Mouse (Mus musculus) MN1 (cell line): ENCODE results near the gene Snta1.

Experiments
- DNase-seq: peaks from one replicate; pipeline ENCODE4 v3.0.0-alpha.2; 2016; ENCODE audit warnings: low spot score

Gene Snta1

GRCm38 (mm10) chr2:154407643-154408445, at the start of gene Snta1:
Gene Snta1 (minus strand): TSS chr2:154408099.
- peak; percentile 85 for DNase-seq

GRCm38 (mm10) chr2:154456621-154457020, 48.7 kb upstream of the Snta1 start:
- no peak for DNase-seq

- peak; percentile 92 for DNase-seq
Measured at GRCm38 (mm10) chr2:154455776-154456175, 47.9 kb upstream of the Snta1 start.

- no peak for DNase-seq
Measured at GRCm38 (mm10) chr2:154454605-154455004, 46.7 kb upstream of the Snta1 start.

GRCm38 (mm10) chr2:154454099-154454498, 46.2 kb upstream of the Snta1 start:
- DNase-seq, result no peak

- no peak for DNase-seq
Measured at GRCm38 (mm10) chr2:154452951-154453350, 45.1 kb upstream of the Snta1 start.

GRCm38 (mm10) chr2:154448633-154449032, 40.7 kb upstream of the Snta1 start:
- no peak for DNase-seq

- no peak for DNase-seq
Measured at GRCm38 (mm10) chr2:154447821-154448220, 39.9 kb upstream of the Snta1 start.

- no peak for DNase-seq
Measured at GRCm38 (mm10) chr2:154440453-154440852, 32.6 kb upstream of the Snta1 start.

GRCm38 (mm10) chr2:154437191-154437527, 29.3 kb upstream of the Snta1 start:
- DNase-seq, result no peak

- DNase-seq, result peak; percentile 71
Measured at GRCm38 (mm10) chr2:154436458-154437190, 28.7 kb upstream of the Snta1 start, which contains the start of gene Cbfa2t2. Gene Cbfa2t2 (plus strand): TSS chr2:154436481.

- DNase-seq, result peak; percentile 99
Measured at GRCm38 (mm10) chr2:154436076-154436457, 28.2 kb upstream of the Snta1 start.

GRCm38 (mm10) chr2:154434690-154435089, 26.8 kb upstream of the Snta1 start:
- DNase-seq, result no peak

- no peak for DNase-seq
Measured at GRCm38 (mm10) chr2:154433391-154433790, 25.5 kb upstream of the Snta1 start.

- DNase-seq, result no peak
Measured at GRCm38 (mm10) chr2:154432696-154433095, 24.8 kb upstream of the Snta1 start.

GRCm38 (mm10) chr2:154430566-154430965, 22.7 kb upstream of the Snta1 start:
- no peak for DNase-seq

GRCm38 (mm10) chr2:154427853-154428360, 20.0 kb upstream of the Snta1 start:
- DNase-seq, result no peak

- no peak for DNase-seq
Measured at GRCm38 (mm10) chr2:154426905-154427852, 19.3 kb upstream of the Snta1 start.

GRCm38 (mm10) chr2:154426188-154426904, 18.4 kb upstream of the Snta1 start:
- no peak for DNase-seq

GRCm38 (mm10) chr2:154425522-154425921, 17.6 kb upstream of the Snta1 start:
- DNase-seq, result no peak

GRCm38 (mm10) chr2:154423548-154423947, 15.6 kb upstream of the Snta1 start:
- no peak for DNase-seq
